Mouse (Mus musculus): ENCODE measurements around the gene Helb.

GRCm38 (mm10) chr10:120128601-120129277, 16.0 kb upstream of the Helb start:
- no peak for TF ChIP-seq CTCF (IDR thresholded peaks at IDR 0.05)
- no peak for TF ChIP-seq EP300 (IDR thresholded peaks at IDR 0.05)
